Mouse (Mus musculus): ENCODE results near the gene Dnaja3. TPM values are rescaled to one million over a fixed set of nuclear protein-coding genes. Genes with fewer than 3 reads are reported as not detected.
A peak's percentile ranks its signal among the peaks of the same experiment; 100 is the strongest.

The Dnaja3 gene
- polyA plus RNA-seq, 1 experiment from 2014 or later, result 38.6 TPM

DNA sequence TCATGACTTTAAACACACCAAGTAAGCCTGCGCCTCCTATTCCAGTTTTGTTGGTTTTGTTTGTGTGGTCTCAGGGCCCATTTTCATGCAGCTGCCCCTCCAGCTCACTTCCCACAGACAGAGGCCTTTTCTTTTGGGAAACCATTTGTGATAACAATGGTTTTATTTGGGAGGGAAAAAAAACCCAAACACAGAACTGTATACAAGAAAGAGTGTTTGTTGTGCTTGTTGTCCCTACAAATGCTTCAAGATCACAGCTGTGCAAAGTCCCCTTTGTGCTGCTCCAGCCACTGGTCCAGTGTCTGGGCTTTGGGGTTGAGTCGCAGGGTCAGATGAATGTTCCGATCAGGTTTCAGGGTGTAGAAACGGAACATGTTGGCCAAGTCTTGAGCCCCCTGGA, 71.4 kb downstream of the Dnaja3 start:
- H3K27ac ChIP-seq (ENCODE audit: low read depth, low read length), result no peak overlapping the region
- H3K4me2 ChIP-seq (replicated peaks; ENCODE audit: low read depth), result no peak overlapping the region
- ATAC-seq, result no peak
- no peaks in the 10 kb centered on the region for H3K4me1 ChIP-seq (replicated peaks; ENCODE audit: control insufficient read depth, insufficient read depth, low read length)
- 94% methylated on average over 4 of the region's 4 CpGs for WGBS
- H3K9ac ChIP-seq (ENCODE audit: low read depth, low read length), result no peak overlapping the region
- TF ChIP-seq CTCF (IDR thresholded peaks at IDR 0.05; ENCODE audit: low read depth), result no peak
- H3K9me3 ChIP-seq (ENCODE audit: control insufficient read depth), result no peaks in the 10 kb centered on the region
- no peaks in the 10 kb centered on the region for H3K27me3 ChIP-seq (replicated peaks; ENCODE audit: control insufficient read depth, insufficient read depth, low read length)
- peaks cover 34% of the 10 kb centered on the region for H3K36me3 ChIP-seq (ENCODE audit: control insufficient read depth, insufficient read depth)
- H3K4me3 ChIP-seq (ENCODE audit: low read depth, low read length), result no peak overlapping the region

DNA sequence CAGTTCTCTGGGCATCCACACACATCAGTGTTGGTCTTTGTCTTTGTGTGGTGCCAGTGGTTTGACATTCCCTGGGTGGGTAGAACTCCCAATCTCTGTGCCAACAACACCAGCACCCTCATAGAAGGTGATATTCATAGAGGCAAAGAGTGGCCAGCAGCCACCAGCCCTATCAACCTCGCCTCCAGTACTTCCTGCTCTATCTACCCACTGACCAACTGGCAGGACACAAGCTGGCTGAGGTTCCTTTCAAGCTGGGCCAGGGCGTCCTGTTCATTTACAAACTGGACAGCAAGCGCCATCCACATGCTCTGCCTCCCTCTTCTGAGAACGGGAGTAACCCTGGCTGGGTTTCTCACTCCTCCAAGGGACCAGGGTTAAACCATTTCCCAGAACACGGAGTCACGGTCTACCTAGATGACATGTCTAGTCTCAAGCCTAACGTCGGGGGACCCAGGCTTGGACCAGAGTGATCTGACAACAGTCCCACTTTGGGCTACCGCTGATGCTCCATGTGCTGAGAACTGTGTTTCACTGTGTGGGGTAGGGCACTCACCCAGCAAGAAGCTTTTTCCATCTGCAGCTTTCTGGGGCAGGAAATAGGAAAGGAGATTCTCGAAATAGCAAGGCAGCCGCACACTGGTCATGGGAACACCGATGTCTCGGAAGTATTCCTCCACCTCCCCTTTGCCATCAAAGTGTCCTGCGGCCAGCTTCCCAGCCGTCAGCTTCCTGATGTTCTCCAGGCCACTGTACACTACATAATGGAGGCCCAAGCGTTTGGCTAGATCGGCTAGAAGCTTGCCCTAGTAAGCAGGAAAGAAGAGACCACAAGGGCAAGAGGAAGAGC, 74.3 kb downstream of the Dnaja3 start:
- no peak overlapping the region for H3K4me3 ChIP-seq (ENCODE audit: low read depth, low read length)
- no peaks in the 10 kb centered on the region for H3K4me1 ChIP-seq (replicated peaks; ENCODE audit: control insufficient read depth, insufficient read depth, low read length)
- H3K27ac ChIP-seq (ENCODE audit: low read depth, low read length), result no peak overlapping the region
- H3K4me2 ChIP-seq (replicated peaks; ENCODE audit: low read depth), result no peak overlapping the region
- H3K36me3 ChIP-seq (ENCODE audit: control insufficient read depth, insufficient read depth), result peaks cover 5% of the 10 kb centered on the region
- H3K27me3 ChIP-seq (replicated peaks; ENCODE audit: control insufficient read depth, insufficient read depth, low read length), result no peaks in the 10 kb centered on the region
- H3K9ac ChIP-seq (ENCODE audit: low read depth, low read length), result no peak overlapping the region
- H3K9me3 ChIP-seq (ENCODE audit: control insufficient read depth), result no peaks in the 10 kb centered on the region
- ATAC-seq, result no peak
- 90% methylated on average over 17 of the region's 17 CpGs for WGBS
- no peak for TF ChIP-seq CTCF (IDR thresholded peaks at IDR 0.05; ENCODE audit: low read depth)

DNA sequence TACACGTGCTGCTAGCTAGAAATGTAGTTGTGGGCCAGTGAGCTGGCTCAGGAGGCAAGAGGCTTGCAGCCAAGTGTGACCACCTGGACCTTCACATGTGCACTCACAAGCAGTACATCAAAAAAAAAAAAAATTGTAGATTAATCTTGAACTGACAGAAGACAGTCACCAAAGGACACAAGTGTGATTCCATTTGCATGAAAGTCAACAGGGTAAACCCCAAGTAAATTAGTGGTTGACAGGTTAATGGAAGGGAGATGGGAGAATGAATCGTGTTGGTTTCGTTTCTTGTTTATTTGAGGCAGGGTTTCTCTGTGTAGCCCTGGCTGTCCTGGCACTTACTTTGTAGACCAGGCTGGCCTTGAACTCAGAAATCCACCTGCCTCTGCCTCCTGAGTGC, 78.1 kb downstream of the Dnaja3 start:
- no peak for TF ChIP-seq CTCF (IDR thresholded peaks at IDR 0.05; ENCODE audit: low read depth)
- peaks cover 3% of the 10 kb centered on the region; the same call in 1 of the 2 replicates for H3K36me3 ChIP-seq (ENCODE audit: control insufficient read depth, insufficient read depth)
- WGBS, result 52% methylated on average over 3 of the region's 3 CpGs
- no peaks in the 10 kb centered on the region for H3K27me3 ChIP-seq (replicated peaks; ENCODE audit: control insufficient read depth, insufficient read depth, low read length)
- H3K9ac ChIP-seq (ENCODE audit: low read depth, low read length), result no peak overlapping the region
- ATAC-seq, result no peak
- H3K4me1 ChIP-seq (replicated peaks; ENCODE audit: control insufficient read depth, insufficient read depth, low read length), result no peaks in the 10 kb centered on the region; the same call in 1 of the 2 replicates
- H3K9me3 ChIP-seq (ENCODE audit: control insufficient read depth), result no peaks in the 10 kb centered on the region
- no peak overlapping the region for H3K4me3 ChIP-seq (ENCODE audit: low read depth, low read length)
- no peak overlapping the region for H3K27ac ChIP-seq (ENCODE audit: low read depth, low read length)
- H3K4me2 ChIP-seq (replicated peaks; ENCODE audit: low read depth), result peak overlapping the region; percentile 79; the same call in 1 of the 2 replicates

DNA sequence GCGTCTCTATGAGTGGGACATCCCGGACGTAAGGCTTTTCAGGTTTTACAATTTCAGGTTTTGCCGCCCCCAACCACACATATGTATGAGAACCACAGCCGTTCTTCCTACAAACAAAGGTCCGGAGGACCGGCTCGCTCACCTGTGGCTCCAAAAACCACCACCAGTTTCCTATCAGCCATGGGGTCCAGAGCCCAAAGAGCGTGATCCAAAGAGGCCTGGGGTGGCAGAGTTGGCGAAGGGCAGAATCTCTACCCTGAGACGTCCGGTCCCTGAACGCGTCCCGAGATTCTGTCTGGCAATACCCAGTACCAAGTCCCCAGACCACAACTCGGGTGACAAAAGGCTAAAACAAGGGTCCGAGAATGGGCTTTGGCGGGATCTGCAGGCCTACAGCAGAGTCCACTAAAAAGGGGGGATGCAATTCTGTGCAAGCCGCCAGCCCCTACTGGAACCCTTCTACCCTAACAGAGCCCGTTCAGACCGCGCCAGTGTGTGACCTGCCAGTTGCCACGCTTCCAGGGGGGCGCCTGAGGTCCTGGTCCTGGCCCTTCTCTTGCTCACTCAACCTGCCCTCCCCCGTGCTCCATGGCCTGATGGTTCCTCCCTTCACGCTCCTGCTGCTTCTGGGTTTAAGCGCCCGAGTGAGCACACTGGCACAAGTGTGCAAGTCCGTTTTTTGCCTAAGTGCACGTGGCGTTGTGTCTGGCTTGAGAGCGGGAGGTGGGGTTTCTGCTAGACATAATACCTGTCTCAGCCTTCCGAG, 79.1 kb downstream of the Dnaja3 start, which contains the start of gene Nmral1:
Nmral1 (minus strand) TSS at position 604 of the 766 bp plus-strand sequence.
- 17% methylated on average over 33 of the region's 33 CpGs for WGBS

DNA sequence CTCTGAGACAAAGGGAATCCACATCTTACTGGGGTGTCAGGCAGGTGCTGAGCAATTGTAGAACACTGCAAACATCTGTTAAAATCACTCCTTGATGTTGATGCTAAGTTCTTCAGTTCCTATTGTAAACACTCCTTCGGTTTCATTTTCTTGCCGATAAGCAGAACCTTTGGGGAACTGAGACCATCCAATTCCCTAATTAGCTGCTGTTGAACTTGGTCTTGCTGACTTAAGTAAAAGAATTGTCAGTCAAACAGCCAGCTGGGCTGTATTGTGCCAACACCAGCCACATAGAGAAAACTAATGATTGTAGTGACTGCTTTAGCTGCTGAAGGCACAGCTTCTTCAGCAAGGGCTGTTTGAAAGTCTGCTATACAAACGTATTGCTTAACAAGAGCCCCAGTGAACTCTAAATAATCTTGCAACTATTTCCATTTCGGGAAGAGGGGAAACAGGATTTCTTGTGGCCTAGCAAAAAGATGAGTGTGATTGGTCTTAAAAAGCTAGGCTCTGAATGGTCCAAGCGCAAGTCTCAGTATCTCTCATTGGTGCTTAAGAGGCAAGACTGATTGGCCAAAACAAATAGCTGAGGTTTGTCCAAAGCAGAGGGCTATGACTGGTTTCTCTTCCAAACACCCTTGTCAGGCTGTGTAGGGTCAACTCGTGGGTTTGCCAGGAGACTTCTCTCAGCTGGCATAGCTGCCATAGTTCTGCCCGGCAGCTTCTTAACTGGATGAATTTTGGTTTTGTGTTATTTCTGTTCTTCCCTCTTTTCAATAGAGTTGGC, 82.5 kb downstream of the Dnaja3 start:
- 55% methylated on average over 7 of the region's 7 CpGs for WGBS
- no peak for TF ChIP-seq CTCF (IDR thresholded peaks at IDR 0.05; ENCODE audit: low read depth)
- H3K27ac ChIP-seq (ENCODE audit: low read depth, low read length), result no peak overlapping the region
- H3K36me3 ChIP-seq (ENCODE audit: control insufficient read depth, insufficient read depth), result no peaks in the 10 kb centered on the region
- ATAC-seq, result no peak
- H3K27me3 ChIP-seq (replicated peaks; ENCODE audit: control insufficient read depth, insufficient read depth, low read length), result no peaks in the 10 kb centered on the region
- no peak overlapping the region for H3K4me2 ChIP-seq (replicated peaks; ENCODE audit: low read depth)
- no peaks in the 10 kb centered on the region for H3K9me3 ChIP-seq (ENCODE audit: control insufficient read depth)
- H3K9ac ChIP-seq (ENCODE audit: low read depth, low read length), result no peak overlapping the region
- H3K4me1 ChIP-seq (replicated peaks; ENCODE audit: control insufficient read depth, insufficient read depth, low read length), result no peaks in the 10 kb centered on the region; the same call in 1 of the 2 replicates
- no peak overlapping the region for H3K4me3 ChIP-seq (ENCODE audit: low read depth, low read length)

More for the DNA sequence above, 79.1 kb downstream of the Dnaja3 start, which contains the start of gene Nmral1:
- Histone ChIP-seq H3K27ac (ENCODE audit: low read depth, low read length) (no peak within 1 kb of the TSS), H3K4me2 (replicated peaks; ENCODE audit: low read depth) (peak within 1 kb of the TSS; percentile 79), H3K4me1 (replicated peaks; ENCODE audit: control insufficient read depth, insufficient read depth, low read length) (no peaks in the 10 kb centered on the region; the same call in 1 of the 2 replicates), H3K4me3 (ENCODE audit: low read depth, low read length) (peak within 1 kb of the TSS; percentile 63), H3K27me3 (replicated peaks; ENCODE audit: control insufficient read depth, insufficient read depth, low read length) (no peaks in the 10 kb centered on the region), H3K36me3 (ENCODE audit: control insufficient read depth, insufficient read depth) (no peaks in the 10 kb centered on the region; the same call in 1 of the 2 replicates), H3K9me3 (ENCODE audit: control insufficient read depth) (no peaks in the 10 kb centered on the region), H3K9ac (ENCODE audit: low read depth, low read length) (peak within 1 kb of the TSS; percentile 62)
- peak; percentile 83 for ATAC-seq
- TF ChIP-seq CTCF (IDR thresholded peaks at IDR 0.05; ENCODE audit: low read depth), result no peak
